13 mouse cellular contexts compared by ENCODE assay signal in the genomic region with DNA sequence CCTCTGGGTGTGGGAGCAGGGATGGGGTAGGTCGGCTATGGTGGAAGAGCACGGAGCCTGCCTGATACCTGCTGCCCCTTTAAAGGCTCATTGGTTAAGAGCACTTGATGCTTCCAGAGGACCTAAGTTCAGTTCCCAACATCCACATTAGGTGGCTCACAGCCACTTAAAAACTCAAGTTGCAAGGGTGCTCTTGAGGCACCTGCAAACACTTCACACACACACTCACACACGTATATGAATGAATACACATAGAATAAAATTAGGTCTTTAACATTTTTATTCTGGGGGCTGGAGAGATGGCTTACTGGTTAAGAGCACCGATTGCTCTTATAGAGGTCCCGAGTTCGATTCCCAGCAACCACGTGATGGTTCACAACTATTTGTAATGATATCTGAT. TPM values are rescaled to one million over a fixed set of nuclear protein-coding genes. Genes with fewer than 3 reads are reported as not detected.
DNase-seq lines count a peak whose midpoint lies in the region; ATAC-seq lines count a peak whose summit lies in the region.
"Had no signal": no experiment of that assay in that cellular context is flagged by ENCODE, and none has a peak within 500 bp of the region (broad histone marks: within the 10 kb centered on the region; RNA-seq: fewer than 3 reads in every experiment).

No protein-coding gene starts in this region.

- H3K4me3 ChIP-seq in forebrain, embryonic 12.5 days (replicated peaks), result no peak overlapping the region
- no peak overlapping the region for H3K4me3 ChIP-seq in forebrain, embryonic 13.5 days
- H3K4me3 ChIP-seq in kidney, embryonic 15.5 days (replicated peaks), result no peak overlapping the region
- H3K4me3 ChIP-seq in midbrain, embryonic 14.5 days (replicated peaks; ENCODE audit: low read depth, low read length), result no peak overlapping the region

- ATAC-seq in forebrain, embryonic 12.5 days (ENCODE audit: low FRiP score), result no peak
- no peak for ATAC-seq in forebrain, embryonic 13.5 days
- ATAC-seq in kidney, embryonic 15.5 days (replicated peaks; ENCODE audit: low FRiP score), result no peak
- no peak for ATAC-seq in midbrain, embryonic 14.5 days (ENCODE audit: low FRiP score, low TSS enrichment)

- H3K9me3 ChIP-seq in forebrain, embryonic 12.5 days, result no peaks in the 10 kb centered on the region
- H3K9me3 ChIP-seq in forebrain, embryonic 13.5 days (replicated peaks), result no peaks in the 10 kb centered on the region
- H3K9me3 ChIP-seq in kidney, embryonic 15.5 days (replicated peaks), result no peaks in the 10 kb centered on the region
- no peaks in the 10 kb centered on the region for H3K9me3 ChIP-seq in midbrain, embryonic 14.5 days (ENCODE audit: control insufficient read depth, low read length)
- H3K9me3 ChIP-seq: limb, embryonic 15.5 days had no signal

- H3K27me3 ChIP-seq in forebrain, embryonic 12.5 days, result peaks cover 69% of the 10 kb centered on the region
- H3K27me3 ChIP-seq in forebrain, embryonic 13.5 days, result peaks cover 71% of the 10 kb centered on the region
- peaks cover 56% of the 10 kb centered on the region for H3K27me3 ChIP-seq in kidney, embryonic 15.5 days
- H3K27me3 ChIP-seq in midbrain, embryonic 14.5 days (ENCODE audit: control insufficient read depth, insufficient read depth, low read length), result peaks cover 25% of the 10 kb centered on the region

- no peak for DNase-seq in kidney, postnatal 4 days
- peak; percentile 7 for DNase-seq in lung, postnatal 25 days (ENCODE audit: low spot score)
- DNase-seq in lung, adult 18-20 months, result no peak
- DNase-seq in midbrain, embryonic 14.5 days, result no peak
- no peak for DNase-seq in layer of hippocampus, adult 9-11 months
- DNase-seq: cerebellum, adult 18-20 months; gastrocnemius, postnatal 14 days; kidney, postnatal 14 days; right cerebral cortex, postnatal 14 days had no signal

- peak overlapping the region; percentile 51 for H3K4me2 ChIP-seq in forebrain, embryonic 12.5 days
- H3K4me2 ChIP-seq in forebrain, embryonic 13.5 days, result no peak overlapping the region
- peak overlapping the region; percentile 63 for H3K4me2 ChIP-seq in kidney, embryonic 15.5 days
- peak overlapping the region; percentile 54; the same call in 1 of the 2 replicates for H3K4me2 ChIP-seq in midbrain, embryonic 14.5 days (ENCODE audit: low read length)

- no peak overlapping the region for H3K27ac ChIP-seq in forebrain, embryonic 12.5 days
- H3K27ac ChIP-seq in forebrain, embryonic 13.5 days, result no peak overlapping the region
- H3K27ac ChIP-seq in kidney, embryonic 15.5 days, result no peak overlapping the region
- no peak overlapping the region for H3K27ac ChIP-seq in midbrain, embryonic 14.5 days (replicated peaks; ENCODE audit: low read depth, low read length)
- H3K27ac ChIP-seq: limb, embryonic 15.5 days had no signal

- peaks cover 21% of the 10 kb centered on the region for H3K4me1 ChIP-seq in forebrain, embryonic 12.5 days
- peaks cover 18% of the 10 kb centered on the region for H3K4me1 ChIP-seq in forebrain, embryonic 13.5 days
- peaks cover 24% of the 10 kb centered on the region for H3K4me1 ChIP-seq in kidney, embryonic 15.5 days
- H3K4me1 ChIP-seq in midbrain, embryonic 14.5 days (ENCODE audit: control insufficient read depth, insufficient read depth, low read length), result peaks cover 14% of the 10 kb centered on the region; the same call in 1 of the 2 replicates

- H3K9ac ChIP-seq in forebrain, embryonic 12.5 days, result no peak overlapping the region
- H3K9ac ChIP-seq in forebrain, embryonic 13.5 days, result no peak overlapping the region
- H3K9ac ChIP-seq in kidney, embryonic 15.5 days, result no peak overlapping the region
- H3K9ac ChIP-seq in midbrain, embryonic 14.5 days (replicated peaks; ENCODE audit: low read length), result no peak overlapping the region
- H3K9ac ChIP-seq: limb, embryonic 15.5 days had no signal

- 75% methylated on average over 7 of the region's 7 CpGs for WGBS in forebrain, embryonic 12.5 days
- 80% methylated on average over 7 of the region's 7 CpGs for whole genome bisulfite sequencing in forebrain, embryonic 13.5 days
- WGBS in kidney, embryonic 15.5 days, result 88% methylated on average over 7 of the region's 7 CpGs
- 84% methylated on average over 7 of the region's 7 CpGs for WGBS in midbrain, embryonic 14.5 days

- H3K36me3 ChIP-seq in forebrain, embryonic 12.5 days (replicated peaks), result no peaks in the 10 kb centered on the region
- no peaks in the 10 kb centered on the region for H3K36me3 ChIP-seq in forebrain, embryonic 13.5 days (ENCODE audit: poor library complexity, severe bottlenecking)
- H3K36me3 ChIP-seq in kidney, embryonic 15.5 days, result no peaks in the 10 kb centered on the region
- no peaks in the 10 kb centered on the region for H3K36me3 ChIP-seq in midbrain, embryonic 14.5 days (ENCODE audit: control insufficient read depth, insufficient read depth, low read length)
- H3K36me3 ChIP-seq: limb, embryonic 15.5 days had no signal

RNA-seq across cellular contexts. Expression of a gene that starts 46.4 kb away (rescaled TPM):
- 107 and 110 TPM in 2 replicates for polyA plus RNA-seq in forebrain, embryonic 12.5 days (2016; fragmentation: Nextera tagmentation; extraction: Ambion mirVana)
- 85.5 and 89.6 TPM in 2 replicates for polyA plus RNA-seq in forebrain, embryonic 13.5 days (2015; fragmentation: Nextera tagmentation; extraction: Ambion mirVana)
- polyA plus RNA-seq in kidney, embryonic 15.5 days (2015; fragmentation: Nextera tagmentation; extraction: Ambion mirVana), result 130 TPM in 2 replicates
- polyA plus RNA-seq in midbrain, embryonic 14.5 days (2014; fragmentation: Nextera tagmentation; extraction: Ambion mirVana), result 57.3 and 82.8 TPM in 2 replicates

RNA-seq across cellular contexts. Expression of a gene that starts 47.3 kb away (rescaled TPM):
- 7.1 and 7.4 TPM in 2 replicates for polyA plus RNA-seq in forebrain, embryonic 12.5 days (2016; fragmentation: Nextera tagmentation; extraction: Ambion mirVana)
- 7.3 and 7.5 TPM in 2 replicates for polyA plus RNA-seq in forebrain, embryonic 13.5 days (2015; fragmentation: Nextera tagmentation; extraction: Ambion mirVana)
- polyA plus RNA-seq in kidney, embryonic 15.5 days (2015; fragmentation: Nextera tagmentation; extraction: Ambion mirVana), result 5.1 and 5.5 TPM in 2 replicates
- polyA plus RNA-seq in midbrain, embryonic 14.5 days (2014; fragmentation: Nextera tagmentation; extraction: Ambion mirVana), result 11.5 TPM in 2 replicates
